In the genomic region with DNA sequence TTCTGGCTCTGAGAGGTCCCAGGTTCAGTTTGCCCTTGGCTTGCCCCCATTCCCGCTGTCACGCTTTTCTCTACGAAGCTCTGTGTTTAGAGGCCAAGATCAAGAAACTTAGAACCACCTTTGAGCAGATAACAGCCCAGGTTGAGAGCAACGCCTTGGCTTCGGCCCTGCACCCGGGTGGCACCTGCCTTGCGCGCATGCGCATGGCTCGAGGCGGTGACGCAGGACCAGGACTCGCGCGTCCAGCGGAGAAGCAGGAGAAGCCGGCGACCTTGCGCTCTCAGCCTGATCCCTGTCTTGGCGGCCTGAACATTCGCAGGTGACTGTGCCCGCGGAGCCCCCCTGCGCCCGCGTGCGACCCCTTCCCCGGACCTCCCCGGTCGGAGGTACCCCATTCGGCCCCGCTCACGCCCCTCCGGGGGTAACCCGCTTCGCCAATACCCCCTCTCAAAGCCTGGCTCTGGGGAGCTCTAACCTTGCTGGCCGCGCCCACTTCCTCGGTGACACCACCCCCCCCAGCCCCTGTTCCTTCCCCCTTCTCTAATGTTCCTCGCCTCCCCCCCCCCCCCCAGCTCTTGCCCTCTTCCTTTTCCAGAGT, we compare ENCODE assay signal across 8 mouse cellular contexts. TPM values are rescaled to one million over a fixed set of nuclear protein-coding genes. Genes with fewer than 3 reads are reported as not detected.
DNase-seq lines count a peak whose midpoint lies in the region; ATAC-seq and TF ChIP-seq lines count a peak whose summit lies in the region.

Plekhb2 (plus strand) TSS at position 232 of the 598 bp plus-strand sequence.

- peak within 1 kb of the TSS; percentile 65 for H3K4me3 ChIP-seq in lung, embryonic 14.5 days (ENCODE audit: low read depth, low read length)

- DNase-seq in MEL-GATA-1-ER (ENCODE audit: extremely low read depth, low read depth): peak; percentile 56
- DNase-seq in cerebellum, adult 8-10 months: peak; percentile 93
- DNase-seq in layer of hippocampus, adult 8-10 months (ENCODE audit: low spot score in 2 of 2): peak; percentile 73 to 88
- DNase-seq in lung, embryonic 14.5 days: peak; percentile 85
- DNase-seq in thymus, adult 18-20 months: peak; percentile 79 to 82

- no peak for TF ChIP-seq CTCF in lung, embryonic 14.5 days (IDR thresholded peaks at IDR 0.05; ENCODE audit: low read depth)

- H3K36me3 ChIP-seq in lung, embryonic 14.5 days (ENCODE audit: insufficient read depth): no peaks in the 10 kb centered on the region

- peak within 1 kb of the TSS; percentile 73 for H3K9ac ChIP-seq in lung, embryonic 14.5 days

- no peak within 1 kb of the TSS; the same call in 1 of the 2 replicates for H3K27ac ChIP-seq in lung, embryonic 14.5 days (ENCODE audit: low read depth)

- H3K4me1 ChIP-seq in lung, embryonic 14.5 days (ENCODE audit: insufficient read depth): no peaks in the 10 kb centered on the region

- no peaks in the 10 kb centered on the region for H3K9me3 ChIP-seq in lung, embryonic 14.5 days (ENCODE audit: low read depth, low read length)

- ATAC-seq in frontal cortex, adult (ENCODE audit: low TSS enrichment): peak; percentile 83
- peak; percentile 71 to 85 for ATAC-seq in hematopoietic stem cell, adult 5-6 weeks (replicated peaks in 1 of 2; ENCODE audit: insufficient read depth in 1 of 2, low FRiP score in 2 of 2, low TSS enrichment in 1 of 2, low read depth in 1 of 2, poor library complexity in 2 of 2, severe bottlenecking in 2 of 2)
- ATAC-seq in lung, embryonic 14.5 days (ENCODE audit: insufficient read depth): peak; percentile 86
- peak; percentile 76 for ATAC-seq in neutrophil, adult 5-6 weeks (ENCODE audit: extremely low read depth, insufficient number of reproducible peaks, low FRiP score, poor library complexity, severe bottlenecking)

- H3K4me2 ChIP-seq in lung, embryonic 14.5 days: peak within 1 kb of the TSS; percentile 79

- no peaks in the 10 kb centered on the region for H3K27me3 ChIP-seq in lung, embryonic 14.5 days (ENCODE audit: insufficient read depth, low read length)

- under 1% methylated on average over 36 of the region's 40 CpGs for WGBS in lung, embryonic 14.5 days

RNA-seq across cellular contexts. Expression of gene Plekhb2, which starts in this region (rescaled TPM):
- 23.7 and 25.8 TPM in 2 replicates for total RNA-seq in hematopoietic stem cell, adult 5-6 weeks (2017)
- total RNA-seq in layer of hippocampus, adult 8-10 months (2022): 100 to 1,000 TPM; 202 to 222 (median 211) TPM
- polyA plus RNA-seq in lung, embryonic 14.5 days (2014; fragmentation: Nextera tagmentation; extraction: Ambion mirVana): 26.8 and 27.9 TPM in 2 replicates
- 27.1 and 28.2 TPM in 2 replicates for total RNA-seq in neutrophil, adult 5-6 weeks (2017)
